Mouse (Mus musculus) megakaryocyte, adult 5-6 weeks (primary cell): Measurements from ENCODE around the gene Dtx3l. TPM values are rescaled to one million over a fixed set of nuclear protein-coding genes. Genes with fewer than 3 reads are reported as not detected.
"Not testable (repeated sequence)": the region's sequence is repeated elsewhere in the genome, so short reads cannot be mapped to it uniquely, and the experiment has no call there.

ENCODE experiments used
- ATAC-seq: 2 replicates; pipeline ENCODE4 v1.8.0; 2016; ENCODE audit warnings: mild to moderate bottlenecking, inconsistent platforms; ENCODE audit not compliant: poor library complexity, severe bottlenecking
- total RNA-seq, 2 experiments: library from RNA; stranded (forward) in 1 of 2; stranded (reverse) in 1 of 2; fragments of 153-499, 151-499 nt in 1 of 2; fragments of 221-1000, 200-1000 nt in 1 of 2; gene quantifications; 2 replicates each; pipeline versions ENCODE4 v1.2.3 to v1.2.4; 2015 to 2017

Dtx3l gene
- total RNA-seq, 2 experiments from 2014 or later, result 36.5 to 51.3 TPM

- peak; percentile 81 for ATAC-seq
Measured at GRCm38 (mm10) chr16:35932179-35933055, 6.5 kb downstream of the Dtx3l start.

- ATAC-seq, result no peak
Measured at GRCm38 (mm10) chr16:35924341-35924740, 14.6 kb downstream of the Dtx3l start.

- no peak for ATAC-seq
Measured at GRCm38 (mm10) chr16:35923546-35924198, 15.3 kb downstream of the Dtx3l start.

- ATAC-seq, result no peak
Measured at GRCm38 (mm10) chr16:35922301-35922895, 16.6 kb downstream of the Dtx3l start.

GRCm38 (mm10) chr16:35921676-35922235, 17.2 kb downstream of the Dtx3l start:
- no peak for ATAC-seq

- ATAC-seq, result peak; percentile 82
Measured at GRCm38 (mm10) chr16:35918721-35919543, 20.0 kb downstream of the Dtx3l start.

- ATAC-seq, result no peak
Measured at GRCm38 (mm10) chr16:35914301-35914700, 24.6 kb downstream of the Dtx3l start.

GRCm38 (mm10) chr16:35913526-35913925, 25.4 kb downstream of the Dtx3l start:
- peak; percentile 77 for ATAC-seq

- ATAC-seq, result no peak
Measured at GRCm38 (mm10) chr16:35911449-35911848, 27.5 kb downstream of the Dtx3l start.

GRCm38 (mm10) chr16:35907432-35908201, 31.3 kb downstream of the Dtx3l start:
- ATAC-seq, result no peak

- ATAC-seq, result no peak
Measured at GRCm38 (mm10) chr16:35906887-35907286, 32.1 kb downstream of the Dtx3l start.

- no peak for ATAC-seq
Measured at GRCm38 (mm10) chr16:35905819-35906485, 33.0 kb downstream of the Dtx3l start.

- no peak for ATAC-seq
Measured at GRCm38 (mm10) chr16:35905355-35905754, 33.6 kb downstream of the Dtx3l start.

GRCm38 (mm10) chr16:35904121-35904736, 34.7 kb downstream of the Dtx3l start:
- ATAC-seq, result peak; percentile 58

GRCm38 (mm10) chr16:35903014-35903640, 35.8 kb downstream of the Dtx3l start:
- peak; percentile 72 for ATAC-seq

GRCm38 (mm10) chr16:35900541-35900940, 38.4 kb downstream of the Dtx3l start:
- ATAC-seq, result no peak

GRCm38 (mm10) chr16:35894997-35895396, 44.0 kb downstream of the Dtx3l start:
- no peak for ATAC-seq

- not testable (repeated sequence) for ATAC-seq
Measured at GRCm38 (mm10) chr16:35891603-35892002, 47.3 kb downstream of the Dtx3l start.
